Mouse (Mus musculus): ENCODE data around the gene Gm9112.
"Not testable (repeated sequence)": the region's sequence is repeated elsewhere in the genome, so short reads cannot be mapped to it uniquely, and the experiment has no call there.

DNA sequence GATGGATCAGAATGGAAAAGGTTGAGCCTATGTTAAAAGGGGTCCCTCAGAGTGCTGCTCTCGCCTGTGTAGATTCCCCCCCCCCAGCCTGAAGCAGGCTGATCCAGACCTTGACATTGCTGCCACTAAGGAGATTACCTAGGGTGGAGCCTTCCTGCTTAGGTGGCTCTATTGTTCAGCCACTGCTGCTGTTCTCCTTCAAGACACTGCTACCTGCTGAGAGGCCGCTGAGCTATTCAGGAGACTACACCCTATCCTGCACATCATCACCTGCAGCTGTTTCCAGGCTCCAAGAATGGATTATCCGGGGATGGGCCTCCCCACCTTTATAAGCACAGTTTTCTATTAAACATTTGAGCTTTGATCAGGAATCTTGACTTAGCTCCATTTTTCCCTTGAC lies 22.7 kb downstream of the Gm9112 start:
- TF ChIP-seq POLR2A (IDR thresholded peaks at IDR 0.05; ENCODE audit: low read depth, low read length); CTCF (conservative IDR thresholded peaks at IDR 0.05; ENCODE audit: insufficient read depth, insufficient read length, low read depth, low read length): not testable (repeated sequence)

Measured in kidney, adult 2 months (tissue).